Mouse (Mus musculus) limb, embryonic 14.5 days (tissue): ENCODE results near the gene Bhmt. TPM values are rescaled to one million over a fixed set of nuclear protein-coding genes. Genes with fewer than 3 reads are reported as not detected.

Experiments used
- ATAC-seq: fragments of 200-750 bp; cut with Nextera tagmentation; 2 replicates; pipeline ENCODE4 v1.8.0; 2017; ENCODE audit warnings: low read depth, moderate number of reproducible peaks, moderate TSS enrichment; ENCODE audit not compliant: low FRiP score
- DNase-seq: peaks from one replicate; pipeline ENCODE4 v3.0.0-alpha.2; 2015; ENCODE audit warnings: low spot score
- H3K27ac ChIP-seq: fragments of 300-500 bp; sonication (generic); replicated peaks from 2 replicates; pipeline ENCODE4 v1.5.1; 2014; ENCODE audit warnings: low read depth, mild to moderate bottlenecking, low read length, moderate library complexity, mixed read lengths
- H3K27me3 ChIP-seq: fragments of 300-500 bp; sonication (generic); 2 replicates; pipeline ENCODE4 v1.6.1; 2014; ENCODE audit warnings: low read length, mixed read lengths; ENCODE audit not compliant: control insufficient read depth, insufficient read depth
- H3K36me3 ChIP-seq: fragments of 300-500 bp; sonication (generic); 2 replicates; pipeline ENCODE4 v1.6.1; 2014; ENCODE audit warnings: mild to moderate bottlenecking, low read length, moderate library complexity, mixed read lengths; ENCODE audit not compliant: control insufficient read depth, insufficient read depth
- H3K4me1 ChIP-seq: fragments of 300-500 bp; sonication (generic); 2 replicates; pipeline ENCODE4 v1.6.1; 2014; ENCODE audit warnings: antibody characterized with exemption, low read length, mixed read lengths; ENCODE audit not compliant: control insufficient read depth, insufficient read depth
- H3K4me2 ChIP-seq: fragments of 300-500 bp; sonication (generic); replicated peaks from 2 replicates; pipeline ENCODE4 v1.6.1; 2014; ENCODE audit warnings: low read depth, mild to moderate bottlenecking, low read length, moderate library complexity; ENCODE audit not compliant: severe bottlenecking
- H3K4me3 ChIP-seq: fragments of 300-500 bp; sonication (generic); replicated peaks from 2 replicates; pipeline ENCODE4 v1.5.1; 2014; ENCODE audit warnings: low read length
- H3K9ac ChIP-seq: fragments of 300-500 bp; sonication (generic); 2 replicates; pipeline ENCODE4 v1.6.1; 2014; ENCODE audit warnings: mild to moderate bottlenecking, low read depth, low read length, moderate library complexity; ENCODE audit not compliant: severe bottlenecking
- H3K9me3 ChIP-seq: fragments of 300-500 bp; sonication (generic); 2 replicates; pipeline ENCODE4 v1.6.1; 2016; ENCODE audit warnings: low read length; ENCODE audit not compliant: control insufficient read depth
- POLR2A ChIP-seq: fragments of 200-500 bp; IDR thresholded peaks from 2 replicates; pipeline ENCODE4 v1.8.0; 2012; ENCODE audit warnings: inconsistent platforms, mild to moderate bottlenecking, moderate library complexity, borderline replicate concordance; ENCODE audit not compliant: insufficient read depth, insufficient read length; ENCODE audit errors: extremely low read depth
- WGBS: fragments of 180-500 bp; shearing (Covaris S2); extraction: QIAGEN DNeasy Blood & Tissue Kit; methylation state at CpG from one replicate; pipeline ENCODE4 v1.1.7; 2014; 5-methylcytosine and 5-hydroxymethylcytosine counted together
- polyA plus RNA-seq, 2 experiments: library from polyadenylated mRNA; depleted of rRNA in 1 of 2; stranded (reverse) in 1 of 2; unstranded in 1 of 2; fragments of >200 nt; fragmentation: Nextera tagmentation in 1 of 2; extraction: Ambion mirVana in 1 of 2; gene quantifications; 2 replicates each; pipeline versions ENCODE4 v1.2.1 to v1.2.3; 2012 to 2014

Gene Bhmt
- polyA plus RNA-seq, 2 experiments = 0.05 TPM; not detected in 1

GRCm38 (mm10) chr13:93674131-93674561, 36.4 kb upstream of the Bhmt start, which contains the start of the genes Bhmt2 and Dmgdh:
Bhmt2 (minus strand) TSS chr13:93674302.
Dmgdh (plus strand) TSS chr13:93674433.
- ATAC-seq = no peak
- no peak for DNase-seq
- Histone ChIP-seq H3K9ac (no peak within 1 kb of the TSS; the same call in 1 of the 2 replicates), H3K9me3 (0 out of 2 replicates have a peak, but pooled peaks cover 1% of the 10 kb centered on the region), H3K27ac (no peak within 1 kb of the TSS), H3K4me2 (peak within 1 kb of the TSS; percentile 35), H3K27me3 (peaks cover 11% of the 10 kb centered on the region), H3K4me1 (no peaks in the 10 kb centered on the region), H3K36me3 (no peaks in the 10 kb centered on the region), H3K4me3 (peak within 1 kb of the TSS; percentile 18)
- WGBS = 6% methylated on average over 20 of the region's 31 CpGs
- TF ChIP-seq POLR2A = no peak

GRCm38 (mm10) chr13:93673296-93673695, 35.5 kb upstream of the Bhmt start:
- no peak for TF ChIP-seq POLR2A
- WGBS = 61% methylated on average over 2 of the region's 2 CpGs

GRCm38 (mm10) chr13:93672371-93672770, 34.6 kb upstream of the Bhmt start:
- 95% methylated on average over 4 of the region's 4 CpGs for WGBS
- Histone ChIP-seq H3K9me3 (0 out of 2 replicates have a peak, but pooled peaks cover 4% of the 10 kb centered on the region), H3K9ac (no peak overlapping the region), H3K27me3 (peaks cover 11% of the 10 kb centered on the region), H3K4me3 (no peak overlapping the region), H3K36me3 (no peaks in the 10 kb centered on the region), H3K27ac (no peak overlapping the region), H3K4me1 (no peaks in the 10 kb centered on the region), H3K4me2 (no peak overlapping the region)
- DNase-seq = no peak
- ATAC-seq = no peak
- TF ChIP-seq POLR2A = no peak

More at GRCm38 (mm10) chr13:93673296-93673695, 35.5 kb upstream of the Bhmt start:
- Histone ChIP-seq H3K9me3 (0 out of 2 replicates have a peak, but pooled peaks cover 4% of the 10 kb centered on the region), H3K9ac (no peak overlapping the region), H3K4me2 (no peak overlapping the region), H3K27me3 (peaks cover 11% of the 10 kb centered on the region), H3K4me1 (no peaks in the 10 kb centered on the region), H3K36me3 (no peaks in the 10 kb centered on the region), H3K27ac (no peak overlapping the region), H3K4me3 (no peak overlapping the region)
- ATAC-seq = no peak
- DNase-seq = no peak

- Histone ChIP-seq H3K36me3 (no peaks in the 10 kb centered on the region), H3K27ac (no peak overlapping the region), H3K9ac (no peak overlapping the region), H3K9me3 (0 out of 2 replicates have a peak, but pooled peaks cover 4% of the 10 kb centered on the region), H3K4me1 (no peaks in the 10 kb centered on the region), H3K4me3 (no peak overlapping the region), H3K27me3 (no peaks in the 10 kb centered on the region), H3K4me2 (no peak overlapping the region)
- no peak for TF ChIP-seq POLR2A
- ATAC-seq (no peak), DNase-seq (no peak)
- WGBS = 91% methylated on average over 4 of the region's 4 CpGs
Observed at GRCm38 (mm10) chr13:93667586-93667985, 29.8 kb upstream of the Bhmt start.

GRCm38 (mm10) chr13:93657941-93658340, 20.2 kb upstream of the Bhmt start:
- no peak for DNase-seq
- ATAC-seq = no peak
- H3K9ac ChIP-seq = no peak overlapping the region
- H3K4me3 ChIP-seq = no peak overlapping the region
- H3K27ac ChIP-seq = no peak overlapping the region
- H3K4me1 ChIP-seq = no peaks in the 10 kb centered on the region
- no peaks in the 10 kb centered on the region for H3K36me3 ChIP-seq
- H3K4me2 ChIP-seq = no peak overlapping the region
- TF ChIP-seq POLR2A = no peak
- no peaks in the 10 kb centered on the region for H3K9me3 ChIP-seq
- WGBS = 70% methylated on average over 5 of the region's 5 CpGs
- H3K27me3 ChIP-seq = no peaks in the 10 kb centered on the region
